Mouse (Mus musculus) liver, postnatal 0 days (tissue): Measurements from ENCODE around the gene Bach2.

Source experiments
- CTCF ChIP-seq: sonication (generic); IDR thresholded peaks from 2 replicates; pipeline ENCODE4 v1.5.1; 2016; ENCODE audit warnings: antibody characterized with exemption, low read depth
- EP300 ChIP-seq: IDR thresholded peaks from 2 replicates; pipeline ENCODE4 v1.6.1; 2016; ENCODE audit warnings: antibody characterized with exemption, low read depth, mild to moderate bottlenecking

DNA sequence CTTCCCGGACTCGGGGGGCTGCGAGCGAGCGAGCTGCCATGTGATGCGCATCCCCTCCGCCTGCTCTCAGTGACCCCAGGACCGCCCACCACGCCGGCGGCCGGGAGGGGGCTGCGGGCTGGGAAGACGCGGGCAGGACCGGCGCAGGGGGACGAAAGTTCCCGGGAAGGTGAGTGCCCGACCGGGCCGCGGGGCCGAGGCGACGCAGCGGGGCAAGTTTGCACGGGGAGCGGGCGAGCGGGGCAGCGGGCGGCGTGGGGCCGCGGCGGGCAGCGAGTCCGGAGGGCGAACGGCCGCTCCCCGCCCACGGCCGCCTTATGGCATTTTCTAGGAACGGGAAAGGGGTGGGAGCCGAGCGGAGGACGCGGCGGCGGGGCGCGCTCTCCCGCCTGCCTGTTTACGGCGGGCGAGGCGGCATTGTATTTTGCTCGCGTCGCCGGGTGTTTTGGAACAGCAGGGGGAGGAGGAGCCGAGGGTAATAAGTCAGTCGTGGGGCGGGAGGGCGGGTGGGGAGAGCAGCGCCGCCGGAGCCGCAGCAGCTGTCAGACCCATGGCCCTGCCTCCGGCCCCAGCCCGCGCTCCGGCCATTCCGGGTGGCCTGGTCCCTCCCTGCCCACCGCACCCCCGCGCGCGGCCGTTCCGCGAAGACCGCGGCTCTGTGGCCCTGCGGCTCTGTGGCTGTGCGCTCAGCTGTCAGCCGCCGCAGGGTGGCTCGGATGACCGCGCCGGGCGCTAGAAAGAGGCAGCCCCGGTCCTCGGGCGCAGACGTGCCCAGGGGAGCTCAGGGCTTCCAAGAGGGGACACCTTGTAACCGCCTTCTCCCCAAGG lies 531 bp downstream of the Bach2 start:
- TF ChIP-seq CTCF (no peak), EP300 (no peak)
